Mouse (Mus musculus) forelimb bud, embryonic 11.5 days (tissue): ENCODE data around the gene Gm11492.

Experiments used
- DNase-seq: peaks from one replicate; pipeline ENCODE4 v3.0.0-alpha.2; 2012; ENCODE audit warnings: low read depth, low spot score

Gene Gm11492

DNA sequence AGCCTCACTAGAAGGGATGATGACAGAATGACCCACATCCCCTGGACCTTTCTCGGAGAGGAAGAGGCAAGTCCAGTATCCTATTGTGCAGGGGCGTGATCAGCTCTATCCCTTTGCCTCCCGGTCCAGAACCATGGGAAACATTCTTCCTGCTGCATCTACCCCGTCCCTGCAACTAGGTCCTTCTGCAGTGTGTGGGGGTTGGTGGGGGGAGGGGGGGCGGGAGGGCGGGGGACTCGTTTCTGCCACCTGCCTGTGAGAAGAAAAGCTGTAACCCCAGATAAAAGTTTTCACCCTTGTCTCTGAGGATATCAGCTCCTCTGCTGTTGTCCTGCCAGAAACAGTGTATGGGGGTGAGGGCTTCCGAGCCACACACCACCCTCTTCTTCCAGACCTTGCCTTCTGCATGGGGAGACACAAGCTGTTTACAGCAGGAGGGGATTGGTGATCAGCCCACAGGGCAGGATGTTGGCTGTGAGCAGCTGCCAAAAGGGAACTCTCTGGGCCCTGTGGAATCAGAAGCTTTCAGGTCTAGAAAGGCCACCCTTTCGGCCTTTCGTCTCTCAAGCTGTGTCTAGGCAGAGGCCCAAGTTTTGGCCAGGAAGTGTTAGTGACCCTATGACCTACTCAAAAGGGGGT, 12.6 kb downstream of the Gm11492 start:
- DNase-seq = no peak

DNA sequence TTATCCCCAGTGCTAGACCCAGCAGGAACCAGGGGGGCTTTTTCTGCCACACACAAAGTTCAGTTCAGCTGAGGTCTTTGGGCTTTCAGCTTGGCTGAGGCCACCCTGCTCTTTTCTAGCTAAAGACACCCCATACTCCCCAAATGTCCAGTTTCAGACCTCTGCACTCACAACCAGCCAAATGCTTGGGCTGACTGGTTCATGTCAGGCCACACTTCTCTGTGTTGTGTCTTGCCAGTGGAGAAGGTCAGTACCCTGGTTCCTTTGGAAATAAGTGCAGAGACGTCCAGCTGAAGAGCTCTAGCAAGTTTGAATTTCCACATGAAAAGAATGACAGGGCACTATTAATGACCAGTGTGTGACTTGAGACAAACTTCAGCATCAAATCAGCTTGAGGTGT, 13.3 kb downstream of the Gm11492 start:
- DNase-seq = no peak

DNA sequence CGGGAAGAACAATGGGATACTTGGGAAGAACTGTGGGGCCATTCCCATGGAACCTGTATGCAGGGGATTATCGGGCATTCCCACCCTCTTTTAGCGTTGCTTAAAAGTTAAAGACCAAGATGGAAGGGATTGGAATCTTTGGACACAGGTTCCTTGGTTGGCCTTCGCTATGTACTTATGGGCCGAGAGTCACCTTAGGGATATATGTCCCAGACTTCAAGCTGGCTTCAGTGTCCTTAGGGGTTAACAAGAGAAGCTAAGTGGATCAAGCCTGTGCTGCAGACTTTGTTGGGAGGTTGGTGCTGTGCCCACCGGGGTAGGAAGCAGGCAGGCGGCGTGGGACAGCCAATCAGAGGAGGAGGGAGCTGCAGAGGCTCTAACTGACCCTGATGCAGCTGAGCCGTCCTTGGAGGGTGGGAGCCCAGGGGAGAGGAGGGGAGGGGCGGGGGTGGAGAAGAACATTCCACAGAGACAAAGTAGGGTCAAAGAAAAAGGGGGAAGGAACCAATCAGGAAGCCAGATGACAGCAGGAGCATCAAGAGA, 14.2 kb downstream of the Gm11492 start:
- no peak for DNase-seq

DNA sequence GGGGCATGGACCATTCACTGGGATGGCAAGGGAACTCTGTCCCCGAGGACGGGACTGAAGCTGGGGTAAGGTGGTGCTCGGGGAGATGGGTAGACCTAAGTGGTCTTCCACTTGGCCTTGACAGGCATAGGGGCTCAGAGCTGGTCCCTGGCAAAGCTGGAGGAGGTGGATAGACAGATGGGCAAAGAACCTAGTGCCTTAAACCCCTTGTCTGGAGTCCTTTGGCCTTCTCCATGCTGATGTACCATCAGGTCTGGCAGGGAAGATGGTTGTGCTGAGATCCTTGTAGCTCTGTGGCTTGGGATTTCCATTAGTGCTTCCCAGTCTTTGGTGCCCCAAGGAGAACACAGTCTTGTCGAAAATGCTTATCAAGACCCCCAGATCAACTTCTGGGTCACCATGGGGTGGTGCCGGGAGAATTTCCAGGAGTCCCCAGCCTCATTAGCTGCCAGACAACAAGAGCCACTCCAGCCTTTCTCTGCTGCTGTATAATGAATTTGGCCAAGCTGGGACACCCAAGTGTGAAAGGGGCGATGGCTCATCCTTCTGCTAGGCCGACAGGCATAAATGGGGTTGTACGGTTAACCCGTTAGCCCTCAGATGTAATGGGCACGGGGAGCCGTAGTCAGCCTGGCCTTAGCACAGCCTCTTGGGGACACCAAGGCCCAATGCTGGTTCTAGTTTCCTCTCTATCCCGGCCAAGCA, 14.9 kb downstream of the Gm11492 start:
- no peak for DNase-seq

DNA sequence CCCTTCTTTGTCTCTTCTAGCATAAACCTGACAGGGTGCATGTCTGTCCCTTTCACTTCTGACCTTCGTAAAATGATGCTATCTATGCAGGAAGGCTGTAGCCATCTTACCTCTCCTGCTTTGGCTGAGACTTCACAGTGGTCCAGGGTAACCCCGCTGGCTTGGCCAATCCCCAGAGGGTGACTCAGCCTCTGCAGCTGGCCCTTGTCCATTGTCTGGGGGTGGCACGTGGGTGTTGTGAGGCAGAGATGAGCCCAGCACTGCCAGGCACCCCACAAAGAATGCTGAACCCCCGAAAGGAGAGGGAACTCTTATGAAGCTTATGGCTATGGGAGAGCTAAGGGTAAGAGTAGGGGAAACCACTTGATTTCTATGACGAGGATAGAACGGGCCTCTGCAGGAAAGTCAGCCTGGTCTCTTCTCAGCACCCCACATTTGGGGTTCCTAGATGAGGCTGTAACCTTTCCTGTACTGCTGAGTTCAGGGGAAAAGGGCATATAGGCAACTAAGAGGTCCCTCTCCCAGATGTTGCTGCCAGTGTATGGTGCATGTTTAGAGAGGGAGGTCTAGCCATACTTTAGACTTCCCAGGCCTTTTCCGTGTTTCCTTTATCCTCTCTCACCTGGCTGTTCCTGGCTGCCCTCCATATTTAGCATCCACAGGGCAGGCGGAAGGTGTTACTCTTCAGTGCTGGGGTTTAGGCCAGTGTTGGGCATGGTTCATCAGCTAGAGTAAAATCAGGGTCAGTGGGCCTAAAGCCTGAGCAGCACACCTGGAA, 15.7 kb downstream of the Gm11492 start:
- no peak for DNase-seq

DNA sequence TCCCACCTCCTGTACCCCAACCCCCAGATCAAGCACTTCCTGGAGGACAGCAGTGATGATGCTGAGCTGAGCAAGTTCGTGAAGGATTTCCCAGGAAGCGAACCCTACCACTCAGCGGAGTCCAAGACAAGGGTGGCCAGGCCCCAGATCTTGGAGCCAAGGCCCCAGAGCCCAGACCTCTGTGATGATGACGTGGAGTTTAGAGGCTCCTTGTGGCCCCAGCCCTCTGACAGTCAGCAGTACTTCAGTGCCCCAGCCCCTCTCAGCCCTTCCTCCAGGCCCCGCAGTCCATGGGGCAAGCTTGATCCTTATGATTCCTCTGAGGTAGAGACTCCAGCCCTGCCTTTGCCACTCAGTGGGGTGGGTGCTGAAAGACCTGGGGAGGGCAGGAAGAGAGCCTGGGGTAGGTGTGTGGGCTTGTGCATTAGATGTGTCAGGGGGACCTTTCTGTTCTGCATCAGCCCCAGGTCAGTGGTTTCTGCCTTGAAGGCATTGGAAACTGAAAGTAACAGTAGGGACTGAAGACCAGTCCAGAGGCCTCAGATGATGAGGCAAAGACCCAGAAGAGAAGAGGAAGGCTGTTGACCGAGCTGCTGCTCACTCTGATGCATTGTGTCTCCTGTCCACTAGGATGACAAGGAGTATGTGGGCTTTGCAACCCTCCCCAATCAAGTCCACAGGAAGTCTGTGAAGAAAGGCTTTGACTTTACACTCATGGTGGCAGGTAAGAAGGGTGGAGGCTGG, 17.0 kb downstream of the Gm11492 start:
- DNase-seq = no peak

DNA sequence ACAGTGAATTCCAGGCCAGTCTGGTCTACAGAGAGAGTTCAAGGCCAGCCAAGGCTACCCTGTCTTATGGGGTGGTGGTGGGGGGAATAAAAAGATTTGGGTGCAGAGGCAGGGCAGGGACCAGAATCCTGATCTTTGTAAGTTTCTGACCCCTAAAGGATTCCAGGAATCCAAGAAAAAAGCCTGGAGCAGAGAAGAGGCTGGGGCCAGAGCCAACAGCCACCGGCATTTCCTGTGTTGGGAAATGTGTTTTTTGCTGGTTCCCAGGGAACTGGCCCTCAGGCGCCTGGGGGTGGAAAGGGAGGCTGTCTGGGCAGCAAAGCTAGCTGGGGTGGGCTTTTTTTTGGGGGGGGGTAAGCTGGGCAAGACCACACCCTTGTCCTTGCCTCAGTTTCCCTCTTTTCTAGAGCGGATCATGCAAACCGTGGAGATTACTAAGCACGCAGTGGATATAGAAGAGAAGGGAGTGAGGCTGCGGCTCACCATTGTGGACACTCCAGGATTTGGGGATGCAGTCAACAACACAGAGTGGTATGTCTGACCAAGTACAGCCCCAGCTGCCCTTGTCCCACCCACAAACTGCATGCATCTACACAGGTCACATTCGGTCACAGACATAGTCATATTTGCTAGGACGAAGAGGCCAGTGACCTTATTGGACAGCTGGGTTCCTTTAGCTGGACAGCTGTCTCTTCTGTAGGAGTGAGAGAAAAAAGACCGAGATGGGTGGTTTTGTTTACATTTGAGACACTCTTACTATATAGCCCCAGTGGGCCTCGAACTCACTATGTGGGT, 18.5 kb downstream of the Gm11492 start:
- no peak for DNase-seq

DNA sequence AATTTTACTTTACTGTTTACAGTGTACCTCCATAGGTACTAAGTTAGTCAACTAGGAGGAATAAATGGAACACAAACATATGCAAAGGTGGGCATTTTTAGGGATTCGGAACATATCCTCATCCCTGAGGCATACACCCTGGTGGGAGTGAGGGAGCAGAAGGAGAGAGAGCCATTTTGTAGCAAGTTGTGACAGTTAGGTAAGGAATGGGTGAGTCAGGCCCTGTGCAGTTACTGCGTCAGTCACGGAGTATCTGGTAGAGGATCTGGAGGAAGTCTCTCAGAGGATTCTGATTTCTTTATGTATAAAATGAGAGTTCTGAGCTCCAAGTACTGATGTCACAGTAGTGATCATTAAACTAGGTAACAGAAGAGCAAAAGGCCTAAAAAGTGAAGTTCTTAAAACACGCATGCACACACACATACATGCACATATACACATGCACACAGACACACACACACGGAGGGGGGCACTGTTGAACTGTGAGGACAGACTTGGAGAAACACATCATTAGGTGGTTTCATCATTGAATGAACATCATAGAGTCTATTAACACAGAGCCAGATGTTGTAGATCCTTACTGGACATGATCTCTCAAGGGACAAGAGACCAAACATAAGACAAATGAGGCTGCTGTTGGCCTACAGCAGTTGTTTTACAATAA, 20.9 kb downstream of the Gm11492 start:
- DNase-seq = no peak

DNA sequence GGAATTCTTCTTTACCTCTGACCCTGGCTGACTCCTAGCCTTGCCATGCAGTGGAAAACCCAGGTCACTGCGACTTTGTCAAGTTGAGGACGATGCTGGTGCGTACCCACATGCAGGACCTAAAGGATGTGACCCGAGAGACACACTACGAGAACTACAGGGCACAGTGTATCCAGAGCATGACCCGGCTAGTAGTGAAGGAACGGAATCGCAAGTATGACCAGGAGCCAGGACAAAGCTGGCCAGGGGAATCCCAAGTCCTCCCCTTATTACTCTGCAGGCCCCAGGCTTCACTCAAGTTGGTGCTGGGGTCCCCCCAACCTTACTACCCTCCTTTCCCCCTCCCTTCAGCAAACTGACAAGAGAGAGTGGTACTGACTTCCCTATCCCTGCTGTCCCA, 23.2 kb downstream of the Gm11492 start:
- no peak for DNase-seq

DNA sequence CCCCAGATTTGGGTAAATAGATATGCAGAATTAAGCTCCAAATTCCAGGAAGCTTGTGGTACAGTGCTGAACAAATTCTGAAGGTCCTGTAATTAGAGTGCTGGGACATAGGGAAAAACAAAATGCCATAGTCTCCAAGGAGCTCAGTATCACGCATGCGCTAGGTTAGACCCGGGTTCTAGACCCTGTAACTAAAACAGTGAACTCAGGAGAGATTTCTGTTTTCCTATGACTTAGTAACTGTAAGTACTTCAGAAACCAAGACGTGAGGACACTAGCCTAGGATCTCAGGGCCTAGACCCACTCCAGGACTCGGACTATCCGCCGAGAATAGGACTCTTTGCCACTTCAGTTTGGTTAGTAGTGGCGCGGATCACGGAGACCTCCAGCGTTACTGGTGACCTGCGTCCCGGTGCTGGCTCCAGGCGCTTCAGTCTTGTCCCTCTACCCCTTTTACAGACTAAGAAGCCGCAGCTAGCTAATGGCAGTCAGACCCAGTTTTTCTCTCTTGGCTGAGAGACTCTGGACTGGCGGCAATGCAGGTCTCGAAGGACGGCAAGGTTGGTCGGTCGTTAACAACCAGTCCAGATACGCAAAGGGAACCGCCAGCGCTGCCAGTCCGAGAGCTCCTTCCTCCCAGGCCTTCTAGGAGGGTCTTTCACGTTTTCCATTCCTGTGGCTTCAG, 24.5 kb downstream of the Gm11492 start:
- DNase-seq = peak; percentile 16

DNA sequence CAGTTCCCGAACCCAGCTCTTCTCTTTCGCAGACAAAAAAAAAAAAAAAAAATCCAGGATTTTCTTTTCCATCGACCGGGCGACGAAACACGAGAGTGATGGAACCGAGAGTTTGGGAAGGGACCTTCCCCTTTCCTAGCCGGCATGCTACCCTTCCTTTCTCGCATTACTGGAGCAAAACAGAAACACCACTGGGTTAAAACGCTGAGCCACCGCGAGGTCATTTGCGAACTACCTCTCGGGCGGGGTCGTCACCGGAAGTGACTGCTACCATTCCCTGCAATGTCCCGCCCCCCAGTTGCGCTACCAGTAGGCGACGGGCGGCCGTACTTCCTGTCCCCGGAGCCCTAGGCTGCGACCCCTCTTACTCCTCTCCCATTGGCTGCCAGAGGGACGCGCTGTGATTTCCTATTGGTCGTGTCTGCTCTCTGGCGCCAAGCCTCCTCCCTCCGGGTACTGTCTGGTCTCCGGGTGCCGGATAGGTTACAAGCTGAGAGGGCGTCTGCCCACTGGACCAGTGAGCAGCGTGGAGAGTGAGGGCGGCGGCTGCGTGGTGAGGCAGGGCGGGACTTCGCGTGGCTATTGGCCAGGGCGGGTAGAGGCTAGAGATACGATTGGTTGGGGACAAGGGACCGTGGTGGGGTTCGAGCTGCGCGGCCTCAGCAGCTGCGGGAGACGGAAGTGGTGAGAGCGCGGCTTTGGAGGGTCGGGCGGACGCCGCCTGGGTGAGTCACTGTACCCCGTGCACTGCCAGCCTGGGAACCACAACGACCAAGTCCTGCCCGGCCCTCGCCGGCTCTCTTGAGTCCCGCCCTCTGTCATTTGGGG, 25.3 kb downstream of the Gm11492 start, which contains the start of gene Mtmr4:
Gene Mtmr4, plus strand, starts transcription at position 637 of the 828 bp plus-strand sequence.
- peak; percentile 99 for DNase-seq

DNA sequence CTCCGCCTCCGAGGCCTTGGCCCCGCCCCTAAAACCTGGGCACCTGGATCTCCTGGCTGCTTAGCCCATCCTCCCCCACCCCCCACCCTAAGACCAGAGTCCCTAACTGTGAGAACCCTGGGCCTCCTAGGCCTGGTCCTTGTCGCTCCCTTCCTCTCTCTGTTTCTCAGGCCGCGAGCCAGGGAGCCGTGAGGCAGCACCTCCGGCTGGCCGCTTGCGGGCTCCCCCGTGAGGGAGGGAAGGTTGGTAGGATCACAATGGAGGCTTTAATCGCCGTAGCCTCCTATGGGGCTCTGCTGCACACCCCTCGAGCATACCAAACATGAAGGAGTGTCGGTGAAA, 25.9 kb downstream of the Gm11492 start:
- no peak for DNase-seq

DNA sequence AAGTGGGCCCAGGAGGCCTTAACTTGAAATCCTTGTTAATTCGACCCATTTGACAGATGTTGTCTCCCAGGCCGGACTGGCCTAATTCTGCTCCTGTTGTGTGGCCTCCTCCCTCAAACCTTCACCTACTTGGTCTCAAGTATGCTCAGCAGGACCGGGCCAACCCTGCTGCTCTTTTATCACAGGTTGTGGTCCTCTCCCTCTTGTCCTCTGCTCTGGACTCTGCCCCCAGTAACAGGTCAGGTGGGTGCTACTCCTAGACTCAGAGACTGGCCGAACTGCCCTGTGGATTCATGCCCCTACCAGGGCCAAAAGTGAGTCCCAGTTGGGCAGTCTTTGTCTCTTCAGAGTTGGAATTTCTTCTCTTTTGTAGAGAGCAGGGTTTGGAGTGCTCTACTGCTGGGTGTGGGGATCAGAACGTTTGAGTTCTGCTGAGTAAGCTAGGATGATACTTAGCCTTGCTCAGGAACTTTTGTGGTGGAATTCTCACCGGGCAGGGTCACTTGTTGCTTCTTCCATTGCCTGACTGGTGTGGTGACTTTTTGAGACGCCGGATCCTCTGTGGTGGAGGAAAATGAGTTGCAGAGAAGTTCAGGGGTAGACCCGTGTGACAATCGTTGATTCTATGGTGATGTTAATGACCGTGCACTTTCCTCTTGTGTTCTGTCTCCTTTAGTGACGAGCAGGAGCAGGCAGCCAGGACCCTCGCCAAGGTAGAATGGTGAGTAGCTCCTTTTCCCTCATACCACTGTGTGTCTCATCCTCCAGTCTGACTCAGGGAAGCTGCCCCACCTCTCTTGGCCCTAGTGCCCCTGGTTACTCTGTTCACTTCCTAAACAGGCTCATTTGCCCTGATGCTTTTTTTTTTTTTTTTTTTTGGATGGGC, 26.5 kb downstream of the Gm11492 start:
- DNase-seq = no peak

DNA sequence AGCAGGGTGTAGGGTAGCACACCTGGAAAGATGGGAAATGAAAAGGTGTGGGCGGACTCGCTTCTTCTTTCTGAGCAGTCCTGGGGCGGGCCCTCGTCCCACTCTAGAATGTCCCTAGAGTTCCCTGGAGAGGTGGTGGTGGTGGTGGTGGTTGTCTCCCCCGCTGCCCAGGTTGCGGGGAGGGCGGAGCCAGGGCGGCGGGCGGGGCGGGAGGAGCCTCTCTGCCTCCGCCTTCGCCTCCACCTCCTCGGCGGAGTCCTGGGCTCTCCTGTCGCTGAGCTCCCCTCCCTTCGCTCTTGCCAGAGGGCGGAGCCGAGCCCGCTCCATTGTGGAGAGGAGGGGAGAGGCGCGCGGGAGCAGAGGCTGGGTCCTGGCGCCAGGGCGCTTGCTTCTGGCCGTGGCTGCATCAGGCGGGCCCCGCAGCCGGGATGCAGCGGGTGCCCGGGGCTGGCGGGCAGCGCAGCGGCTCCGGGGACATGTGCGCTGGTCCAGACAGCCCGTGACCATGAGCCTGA, 28.9 kb downstream of the Gm11492 start:
- DNase-seq = peak; percentile 87

DNA sequence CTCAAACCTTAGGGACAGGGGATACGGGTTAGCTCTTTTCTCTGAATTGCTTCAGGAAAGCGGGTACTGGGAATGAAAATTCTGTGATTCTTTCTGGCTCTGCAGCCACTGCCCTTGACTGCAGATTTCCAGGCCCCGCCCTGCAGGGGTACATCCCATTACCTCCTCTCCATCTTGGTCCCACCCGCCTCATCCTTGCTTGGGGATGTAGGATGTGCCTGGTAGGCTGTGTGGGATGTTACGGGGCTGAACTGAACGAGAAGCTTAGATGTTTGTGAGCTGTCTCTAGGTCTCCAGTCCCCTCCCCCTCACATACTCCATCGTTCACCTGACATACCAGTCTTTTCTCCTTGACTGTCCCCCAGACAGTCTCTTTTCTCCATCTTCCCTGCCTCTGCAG, 29.5 kb downstream of the Gm11492 start:
- DNase-seq = peak; percentile 11

DNA sequence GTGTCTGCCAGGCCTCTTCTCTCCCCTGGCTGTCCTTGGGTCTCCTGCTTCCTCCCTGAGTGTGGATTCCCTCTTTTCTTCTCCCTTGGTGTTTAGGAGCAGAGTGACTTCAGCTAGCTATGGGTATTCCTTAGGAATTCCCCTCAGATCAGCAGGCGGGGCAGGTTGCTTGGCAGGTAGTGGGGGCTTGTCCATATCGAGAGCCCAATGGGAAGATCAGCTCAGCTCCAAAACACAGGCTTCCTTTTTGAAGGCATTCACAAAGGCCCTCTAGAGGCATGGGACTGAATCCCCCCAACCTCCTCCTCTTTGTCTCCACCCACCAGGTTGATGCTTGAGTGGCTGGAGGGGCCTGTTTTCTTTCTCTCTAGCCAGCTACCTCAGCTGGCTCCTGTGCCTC, 30.0 kb downstream of the Gm11492 start:
- peak; percentile 14 for DNase-seq

DNA sequence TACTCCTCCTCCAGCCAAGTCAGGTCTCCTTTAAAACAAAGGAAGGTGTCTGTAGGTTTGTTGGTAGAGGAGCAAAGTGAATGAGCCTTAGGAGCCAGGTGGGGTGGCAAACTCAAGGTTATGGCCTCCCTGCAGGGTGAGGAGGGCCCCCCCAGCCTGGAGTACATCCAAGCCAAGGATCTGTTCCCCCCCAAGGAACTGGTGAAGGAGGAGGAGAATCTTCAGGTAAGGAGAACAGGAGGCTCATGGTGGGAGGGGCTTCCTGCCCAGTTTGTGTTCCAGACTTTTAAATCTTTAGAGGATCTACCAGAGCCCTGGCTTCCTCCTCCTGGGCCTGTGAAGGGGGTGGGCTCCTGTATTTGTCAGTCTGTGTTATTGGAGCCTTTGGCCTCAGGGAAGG, 30.6 kb downstream of the Gm11492 start:
- DNase-seq = no peak
